Comparison of ENCODE assay signal across 9 mouse cellular contexts in genomic region chr11:20347548-20347947, GRCm38 (mm10). TPM values are rescaled to one million over a fixed set of nuclear protein-coding genes. Genes with fewer than 3 reads are reported as not detected.
DNase-seq lines count a peak whose midpoint lies in the region; ATAC-seq and TF ChIP-seq lines count a peak whose summit lies in the region.
"Had no signal": no experiment of that assay in that cellular context is flagged by ENCODE, and none has a peak within 500 bp of the region (broad histone marks: within the 10 kb centered on the region; RNA-seq: fewer than 3 reads in every experiment).

No protein-coding gene starts in this region.

- no peak for TF ChIP-seq CTCF in liver, postnatal 0 days (IDR thresholded peaks at IDR 0.05; ENCODE audit: low read depth)
- no peak for TF ChIP-seq CTCF in brain, embryonic 14.5 days (IDR thresholded peaks at IDR 0.05; ENCODE audit: borderline replicate concordance, extremely low read depth, insufficient read depth, insufficient read length)

- no peak for TF ChIP-seq POLR2A in brain, embryonic 14.5 days (IDR thresholded peaks at IDR 0.05; ENCODE audit: borderline replicate concordance, extremely low read depth, insufficient read depth, insufficient read length, poor library complexity, severe bottlenecking)

- no peak for TF ChIP-seq EP300 in liver, postnatal 0 days (IDR thresholded peaks at IDR 0.05; ENCODE audit: low read depth)

- H3K36me3 ChIP-seq in liver, postnatal 0 days (replicated peaks; ENCODE audit: insufficient read depth, low read length) = no peaks in the 10 kb centered on the region
- H3K36me3 ChIP-seq in intestine, embryonic 16.5 days (ENCODE audit: control insufficient read depth, insufficient read depth, low read length) = no peaks in the 10 kb centered on the region
- H3K36me3 ChIP-seq: hindbrain, embryonic 15.5 days had no signal

- H3K27ac ChIP-seq in liver, postnatal 0 days (ENCODE audit: low read depth) = no peak overlapping the region
- no peak overlapping the region for H3K27ac ChIP-seq in intestine, embryonic 16.5 days (ENCODE audit: low read length)
- H3K27ac ChIP-seq: hindbrain, embryonic 15.5 days had no signal

- 65% methylated on average over 6 of the region's 6 CpGs for WGBS in liver, postnatal 0 days (ENCODE audit: insufficient replicate concordance)
- 76% methylated on average over 6 of the region's 6 CpGs for WGBS in intestine, embryonic 16.5 days

- no peaks in the 10 kb centered on the region for H3K9me3 ChIP-seq in liver, postnatal 0 days (ENCODE audit: low read length)
- no peaks in the 10 kb centered on the region for H3K9me3 ChIP-seq in intestine, embryonic 16.5 days (ENCODE audit: control insufficient read depth, low read length)
- H3K9me3 ChIP-seq: hindbrain, embryonic 15.5 days had no signal

- DNase-seq in liver, postnatal 0 days = peak; percentile 32
- no peak for DNase-seq in liver
- DNase-seq in brain, embryonic 14.5 days (ENCODE audit: low read depth) = peak; percentile 94
- peak; percentile 80 to 82 for DNase-seq in frontal cortex, postnatal 36 days (ENCODE audit: low spot score in 2 of 2)
- DNase-seq in layer of hippocampus, adult 18-20 months (ENCODE audit: low spot score in 2 of 2) = peak; percentile 64 to 87
- DNase-seq in ovary, postnatal 14 days (ENCODE audit: low spot score) = peak; percentile 59
- DNase-seq in spleen, postnatal 10 days (ENCODE audit: low spot score in 2 of 2) = no peak

- H3K4me1 ChIP-seq in liver, postnatal 0 days (ENCODE audit: insufficient read depth) = no peaks in the 10 kb centered on the region
- H3K4me1 ChIP-seq in intestine, embryonic 16.5 days (ENCODE audit: control insufficient read depth, insufficient read depth, low read length) = 0 out of 2 replicates have a peak, but pooled peaks cover 3% of the 10 kb centered on the region
- H3K4me1 ChIP-seq: hindbrain, embryonic 15.5 days had no signal

- ATAC-seq in liver, postnatal 0 days = no peak
- no peak for ATAC-seq in intestine, embryonic 16.5 days

- H3K4me3 ChIP-seq in liver, postnatal 0 days (ENCODE audit: low read depth, low read length) = no peak overlapping the region
- H3K4me3 ChIP-seq in intestine, embryonic 16.5 days (ENCODE audit: low read length) = no peak overlapping the region
- H3K4me3 ChIP-seq: hindbrain, embryonic 15.5 days had no signal

- no peak overlapping the region for H3K9ac ChIP-seq in liver, postnatal 0 days (replicated peaks)
- no peak overlapping the region for H3K9ac ChIP-seq in intestine, embryonic 16.5 days (ENCODE audit: low read depth, low read length)
- H3K9ac ChIP-seq: hindbrain, embryonic 15.5 days had no signal

- H3K4me2 ChIP-seq in liver, postnatal 0 days (ENCODE audit: low read depth, low read length) = no peak overlapping the region
- H3K4me2 ChIP-seq in intestine, embryonic 16.5 days (ENCODE audit: low read depth, low read length) = no peak overlapping the region
- H3K4me2 ChIP-seq: hindbrain, embryonic 15.5 days had no signal

- H3K27me3 ChIP-seq in liver, postnatal 0 days (ENCODE audit: insufficient read depth, low read length) = no peaks in the 10 kb centered on the region
- H3K27me3 ChIP-seq in intestine, embryonic 16.5 days (replicated peaks; ENCODE audit: control insufficient read depth, insufficient read depth, low read length) = no peaks in the 10 kb centered on the region
- H3K27me3 ChIP-seq: hindbrain, embryonic 15.5 days had no signal

RNA-seq across cellular contexts. Expression of gene Slc1a4, which starts 15.0 kb away (rescaled TPM):
- 6.7 and 8.2 TPM in 2 replicates for polyA plus RNA-seq in liver, postnatal 0 days (2015; fragmentation: Nextera tagmentation; extraction: Ambion mirVana)
- 19.3 and 43.6 TPM in 2 replicates for polyA plus RNA-seq in brain, embryonic 14.5 days (2012; rRNA removed)
- total RNA-seq in layer of hippocampus, adult 18-20 months (2021) = 10 to 100 TPM; 37.1 to 38.7 TPM
- 11.2 and 11.9 TPM in 2 replicates for polyA plus RNA-seq in intestine, embryonic 16.5 days (2015; fragmentation: Nextera tagmentation; extraction: Ambion mirVana)

Comparison
In these comparisons a context has a peak if more than half of its experiments do, and no peak if none do; other contexts are left out.
1. DNase-seq: peak in liver, postnatal 0 days (single experiment), brain, embryonic 14.5 days (single experiment), frontal cortex, postnatal 36 days (2 of 2), layer of hippocampus, adult 18-20 months (2 of 2) and ovary, postnatal 14 days (single experiment); none in liver (single experiment) and spleen, postnatal 10 days (0 of 2).